Mouse (Mus musculus): ENCODE results near the gene Slc38a2.
A peak's percentile ranks its signal among the peaks of the same experiment; 100 is the strongest.

Slc38a2 gene

DNA sequence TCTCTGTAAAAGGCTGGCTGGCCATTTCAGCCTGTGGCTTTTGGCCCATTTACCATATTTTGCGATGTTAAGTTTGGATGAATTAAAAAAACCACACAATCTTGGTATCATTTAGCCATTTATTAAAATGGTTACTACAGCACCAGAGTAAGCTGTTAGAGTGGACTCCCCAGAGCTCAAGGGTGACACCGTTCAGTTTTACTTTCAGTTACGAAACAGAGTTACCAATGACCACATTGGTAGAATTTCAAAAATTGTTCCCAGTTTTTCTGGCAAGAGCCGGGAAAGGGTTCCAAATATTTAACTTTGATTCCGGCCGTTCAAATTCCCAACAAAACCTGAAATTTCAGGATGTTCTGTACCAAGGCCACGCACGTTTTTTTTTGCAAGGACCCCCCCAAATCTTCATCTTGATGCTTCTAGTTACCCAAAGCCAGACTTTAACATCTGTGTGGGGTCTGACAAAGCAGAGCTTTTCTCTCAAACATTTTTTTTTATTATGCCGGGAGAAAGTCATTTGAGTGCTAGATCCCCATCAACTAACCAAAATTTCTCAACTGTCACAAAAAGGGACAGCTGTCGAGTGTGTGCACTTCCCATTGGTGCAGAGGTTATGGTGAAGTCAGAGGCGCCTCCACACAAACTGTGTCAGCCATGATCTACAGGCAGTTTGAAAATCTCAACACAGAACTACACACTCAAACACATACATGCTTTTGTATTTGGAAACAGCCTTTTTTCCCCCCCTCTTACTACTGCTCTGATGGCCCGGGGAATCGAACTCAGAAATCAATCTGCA is 2.8 kb downstream of the Slc38a2 start:
- no peak for DNase-seq (ENCODE audit: low spot score in 2 of 2)

DNA sequence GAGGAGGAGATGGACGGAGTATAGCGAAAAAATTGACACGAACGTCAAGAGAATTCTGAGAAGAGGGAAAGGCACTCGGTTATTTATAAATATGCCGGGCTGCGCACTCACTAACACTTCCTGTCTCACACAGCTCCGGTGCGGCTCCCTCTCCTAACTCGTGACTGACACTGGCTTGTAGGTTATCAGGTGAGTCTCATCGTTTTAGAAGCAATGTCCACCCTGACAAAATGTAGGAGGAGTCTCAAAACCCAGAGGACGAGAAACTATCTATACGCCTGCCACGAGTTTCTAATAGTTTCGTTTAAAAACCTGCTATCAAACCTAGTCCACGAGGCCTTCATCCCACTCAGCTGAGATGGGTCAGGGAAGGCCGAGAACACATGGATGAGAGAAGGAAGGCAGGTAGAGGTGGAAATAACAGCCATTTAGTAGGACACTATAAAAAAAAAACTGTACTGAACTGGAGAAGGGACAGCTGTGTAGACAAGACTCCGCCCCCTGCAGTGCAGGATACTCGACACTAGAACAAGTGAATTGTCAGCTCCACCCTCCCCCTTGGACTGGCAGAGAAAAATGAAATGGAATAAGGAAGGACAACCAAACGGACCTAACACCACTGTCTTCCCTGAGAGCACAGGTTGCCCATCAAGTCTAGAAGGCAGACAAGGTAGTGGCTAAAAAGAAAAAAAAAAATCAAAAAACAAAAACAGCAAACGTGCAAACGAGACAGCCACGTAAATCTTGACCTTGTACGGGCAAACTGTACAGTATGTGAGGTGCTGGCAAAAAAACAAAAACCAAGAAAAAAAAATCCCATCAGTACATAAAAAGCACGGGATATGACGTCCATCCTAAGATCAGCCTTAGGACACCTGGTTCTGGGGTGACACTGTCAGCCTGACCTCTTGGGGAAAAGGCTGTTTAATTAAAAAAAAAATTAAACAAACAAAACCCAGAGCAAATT is 3.8 kb downstream of the Slc38a2 start:
- no peak for DNase-seq (ENCODE audit: low spot score in 2 of 2)

DNA sequence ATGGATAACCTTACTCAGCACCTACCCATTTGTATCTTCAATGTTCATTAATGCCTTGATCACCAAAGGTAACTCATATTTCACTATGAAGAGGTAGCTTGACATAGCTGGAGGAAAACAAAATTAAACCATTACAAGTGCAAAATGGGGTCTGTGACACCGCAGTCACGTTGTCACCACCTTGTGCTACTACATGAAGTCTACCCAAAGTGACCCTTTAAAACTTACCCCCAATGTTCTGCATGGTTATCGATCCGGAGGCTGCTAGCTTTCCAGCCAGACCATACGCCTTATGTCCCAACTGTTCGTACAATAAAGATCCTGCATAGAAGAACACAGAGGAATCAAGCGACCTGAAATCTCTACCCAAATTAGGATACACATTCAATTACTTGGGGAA is 4.5 kb downstream of the Slc38a2 start:
- DNase-seq (ENCODE audit: low spot score in 2 of 2) = no peak

DNA sequence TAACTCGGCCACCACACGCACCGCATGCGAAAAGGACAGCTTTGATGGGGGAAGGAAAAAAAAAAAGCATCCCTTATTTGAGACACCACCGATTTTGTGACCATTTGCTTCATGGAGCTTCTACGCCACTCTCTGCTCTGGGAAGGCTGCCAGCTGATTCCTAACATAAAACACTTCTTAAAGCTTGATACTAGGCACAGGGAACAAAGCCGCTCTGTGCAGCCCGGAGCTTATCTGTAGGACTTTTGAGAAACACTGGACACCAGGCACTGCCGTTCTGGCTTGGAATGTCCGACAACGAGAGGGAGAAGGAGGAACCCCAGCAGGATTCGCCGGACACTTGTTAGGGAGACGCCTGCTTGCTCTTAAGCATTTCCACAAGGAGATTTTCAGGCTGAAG is 5.8 kb downstream of the Slc38a2 start:
- no peak for DNase-seq (ENCODE audit: low spot score in 2 of 2)

DNA sequence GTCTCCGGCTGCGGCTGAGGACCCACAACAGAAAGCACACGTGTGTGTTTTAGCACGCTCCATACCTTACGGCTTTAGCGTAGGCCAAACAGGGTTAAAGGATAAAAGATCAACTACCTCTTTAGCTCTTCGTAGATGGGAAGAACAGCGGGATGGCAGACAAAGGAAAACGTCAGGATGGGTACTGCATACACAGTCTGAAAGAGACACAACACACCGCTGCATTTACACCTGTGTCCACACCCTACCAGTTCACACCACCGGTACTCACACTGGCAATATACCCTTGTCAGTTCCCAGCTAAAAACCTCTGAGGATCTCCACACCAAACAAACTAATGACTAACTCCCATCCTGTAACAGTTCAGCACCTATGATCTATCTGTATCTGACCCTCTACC is 7.1 kb downstream of the Slc38a2 start:
- DNase-seq (ENCODE audit: low spot score in 2 of 2) = no peak

DNA sequence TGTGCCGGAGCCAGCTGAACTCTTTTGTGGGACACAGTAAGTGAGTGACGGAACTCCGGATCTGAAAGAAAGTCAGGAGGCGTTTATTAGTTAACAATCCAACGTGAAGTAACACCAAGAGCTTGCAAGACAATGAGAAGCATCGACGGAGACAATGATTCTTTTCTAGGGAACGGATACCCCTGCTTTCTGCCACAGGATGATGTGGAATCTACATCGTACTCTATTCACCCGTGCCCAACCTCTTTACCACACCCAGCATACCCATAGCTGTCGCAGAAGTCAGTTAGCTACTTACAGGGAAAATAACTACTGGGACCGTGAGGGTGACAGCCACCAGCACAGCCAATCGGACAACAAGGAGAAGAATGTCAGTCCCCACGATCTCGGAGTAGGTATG is 8.1 kb downstream of the Slc38a2 start:
- no peak for DNase-seq (ENCODE audit: low spot score in 2 of 2)

DNA sequence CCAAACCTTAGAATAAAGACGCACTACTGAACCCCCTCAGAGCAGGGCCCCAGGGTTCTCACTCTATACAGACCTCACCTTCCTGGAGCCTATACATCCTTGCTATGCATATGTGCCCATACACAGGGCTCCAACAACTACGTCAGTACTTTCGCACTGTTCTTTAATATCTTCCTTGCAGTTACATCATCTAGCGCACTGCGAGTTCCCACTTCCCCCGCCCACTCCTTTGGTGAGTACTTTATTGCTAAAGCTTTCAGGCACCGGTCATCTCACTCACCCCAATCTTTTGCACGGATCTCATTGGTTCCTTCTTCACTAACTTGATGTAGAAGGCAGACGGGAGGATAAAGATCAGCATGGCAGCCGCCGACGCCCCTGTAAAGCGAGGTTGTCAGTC is 8.7 kb downstream of the Slc38a2 start:
- no peak for DNase-seq (ENCODE audit: low spot score in 2 of 2)

DNA sequence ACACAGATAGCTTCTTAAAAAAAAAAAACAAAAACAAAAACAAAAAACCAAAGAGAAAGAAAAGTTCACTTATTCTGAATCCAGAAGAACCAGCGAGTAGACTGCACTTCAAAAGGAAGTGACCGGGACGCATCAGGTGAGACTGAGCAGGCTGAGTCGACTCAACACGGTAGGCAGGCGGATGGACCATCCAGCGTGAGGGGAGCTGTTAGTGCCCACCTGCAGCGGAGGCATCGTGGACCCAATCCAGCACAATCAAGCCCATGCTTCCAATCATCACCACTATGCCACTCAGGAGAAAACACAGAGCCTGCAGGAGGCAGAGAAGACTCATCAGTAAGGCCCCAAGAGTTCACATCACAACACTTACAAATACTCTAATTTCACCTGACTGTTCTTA is 9.6 kb downstream of the Slc38a2 start:
- DNase-seq (ENCODE audit: low spot score in 2 of 2) = no peak

DNA sequence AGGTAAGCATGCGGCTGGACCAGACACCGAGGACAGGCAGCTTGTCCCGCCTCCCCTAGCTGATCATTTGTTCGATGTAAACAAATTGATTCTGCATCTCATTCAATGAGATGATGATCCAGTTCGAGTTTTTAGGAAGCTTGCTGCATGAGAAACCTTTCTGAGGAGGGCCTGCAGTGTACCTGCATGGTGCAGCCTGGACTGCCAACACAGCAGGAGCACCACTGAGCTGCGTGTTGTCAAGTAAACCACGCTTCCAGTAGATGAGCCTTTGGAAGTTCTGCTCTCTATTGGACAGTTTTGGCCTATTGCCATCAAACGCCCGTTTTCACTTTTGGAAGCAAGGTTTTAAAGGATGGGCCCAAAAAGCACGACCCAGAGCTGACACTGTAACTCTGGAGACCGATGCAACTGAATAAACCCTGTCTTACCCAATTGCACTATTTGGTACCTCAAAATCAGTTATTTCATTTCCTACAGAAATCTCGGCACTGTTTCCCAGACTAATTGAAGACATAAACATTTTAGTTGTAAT is 10.7 kb downstream of the Slc38a2 start:
- DNase-seq (ENCODE audit: low spot score in 2 of 2) = peak in 1 of 2 experiments; percentile 52

DNA sequence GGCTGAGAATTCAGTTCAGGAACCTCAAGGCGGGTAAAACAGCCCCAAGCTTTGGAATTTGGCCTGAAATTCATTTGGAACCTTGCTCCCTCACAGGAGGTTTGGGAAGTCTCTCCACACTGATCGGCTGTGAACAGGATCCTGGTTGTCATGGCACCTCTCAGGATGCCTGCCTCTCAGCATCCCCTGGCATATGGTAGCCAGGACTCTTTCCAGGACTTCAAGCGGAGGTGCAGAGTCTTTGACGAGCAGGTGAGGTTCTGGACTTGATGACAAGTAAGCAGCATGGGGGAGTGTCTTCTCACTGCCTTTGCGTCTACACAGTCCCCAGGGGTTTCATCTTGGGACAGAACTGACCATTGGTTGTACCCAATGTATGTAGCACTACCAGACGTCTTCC is 11.5 kb downstream of the Slc38a2 start:
- no peak for DNase-seq (ENCODE audit: low spot score in 2 of 2)

DNA sequence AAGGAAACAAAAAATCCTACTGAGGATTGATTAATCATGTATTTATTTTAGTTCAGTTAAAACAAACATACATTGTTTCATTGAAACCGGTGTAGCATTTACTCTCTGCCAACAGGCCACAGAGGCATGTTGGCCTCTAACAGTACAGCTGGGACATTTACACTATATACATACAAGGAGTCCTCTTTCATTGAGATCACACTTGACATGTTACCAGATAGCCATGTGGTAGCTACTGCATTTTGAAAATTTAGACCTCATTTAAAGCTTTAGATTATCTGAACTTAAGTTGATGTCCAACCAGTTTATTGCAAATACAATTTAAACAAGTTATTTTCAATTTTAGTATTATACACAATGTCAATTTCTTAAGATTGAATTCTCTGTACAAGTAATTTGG is 12.2 kb downstream of the Slc38a2 start:
- DNase-seq (ENCODE audit: low spot score in 2 of 2) = no peak

DNA sequence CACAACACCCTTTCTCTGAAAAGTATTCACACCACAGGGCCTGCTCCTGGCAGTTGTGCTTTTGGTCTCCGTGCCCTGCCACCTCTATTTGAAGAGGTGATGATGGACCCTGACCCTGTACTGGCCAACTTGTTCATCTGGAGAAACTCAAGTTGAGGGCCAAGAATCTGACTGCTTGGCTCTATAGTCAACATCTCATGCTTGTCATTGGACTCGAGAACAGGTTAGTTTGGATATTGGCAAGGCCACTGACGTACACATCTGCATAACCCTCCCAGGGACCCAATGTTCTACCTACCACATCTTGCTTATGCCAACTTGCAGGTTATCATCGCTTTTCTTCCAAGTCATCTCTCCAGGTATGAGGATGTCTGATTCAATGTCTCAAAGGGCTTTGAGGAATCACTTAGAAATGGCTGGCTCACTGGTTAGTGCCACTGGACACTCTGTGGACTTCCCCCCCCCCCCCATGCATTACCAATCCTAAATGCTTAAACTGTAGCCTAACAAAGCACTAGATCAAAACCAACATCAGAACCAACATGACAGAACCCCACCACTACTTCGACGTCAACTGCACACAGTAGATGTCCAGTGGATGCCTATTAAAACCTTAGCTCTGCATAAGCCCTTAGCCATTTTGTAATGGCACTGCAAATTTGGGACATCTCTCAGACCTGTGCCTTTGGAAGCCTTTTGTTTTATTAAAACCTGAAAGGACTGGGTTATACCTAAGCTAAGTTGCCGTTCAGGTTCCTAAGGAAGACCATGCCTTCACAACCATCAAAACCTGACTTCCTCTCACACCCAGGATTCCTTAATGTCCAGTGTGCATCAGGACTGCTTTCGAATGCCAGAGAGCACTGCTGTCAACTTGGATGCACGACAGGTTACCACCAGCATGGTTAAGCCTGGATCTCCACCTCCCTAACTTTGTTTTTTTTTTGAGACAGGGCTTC is 13.1 kb downstream of the Slc38a2 start:
- DNase-seq (ENCODE audit: low spot score in 2 of 2) = peak in 1 of 2 experiments; percentile 47

DNA sequence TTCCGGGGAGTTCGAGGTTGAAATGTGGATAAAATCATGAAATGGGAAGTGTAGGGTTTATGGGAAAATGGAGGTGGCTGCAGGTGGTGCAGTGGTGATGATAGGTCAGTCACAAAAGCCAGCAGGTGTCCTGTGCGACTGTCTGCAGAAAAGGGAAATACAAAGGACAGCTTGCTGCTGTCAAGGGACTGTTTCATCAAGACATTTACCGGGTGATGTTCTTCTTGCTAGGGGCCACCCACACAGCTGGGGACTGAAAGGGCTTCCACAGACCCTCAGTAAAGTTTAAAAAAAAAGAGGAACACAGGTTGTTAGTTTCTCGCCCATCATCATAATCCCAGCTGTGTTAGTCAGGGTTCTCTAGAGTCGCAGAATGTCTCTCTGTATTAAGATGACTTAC is 14.3 kb downstream of the Slc38a2 start:
- DNase-seq (ENCODE audit: low spot score in 2 of 2) = peak in 1 of 2 experiments; percentile 10

DNA sequence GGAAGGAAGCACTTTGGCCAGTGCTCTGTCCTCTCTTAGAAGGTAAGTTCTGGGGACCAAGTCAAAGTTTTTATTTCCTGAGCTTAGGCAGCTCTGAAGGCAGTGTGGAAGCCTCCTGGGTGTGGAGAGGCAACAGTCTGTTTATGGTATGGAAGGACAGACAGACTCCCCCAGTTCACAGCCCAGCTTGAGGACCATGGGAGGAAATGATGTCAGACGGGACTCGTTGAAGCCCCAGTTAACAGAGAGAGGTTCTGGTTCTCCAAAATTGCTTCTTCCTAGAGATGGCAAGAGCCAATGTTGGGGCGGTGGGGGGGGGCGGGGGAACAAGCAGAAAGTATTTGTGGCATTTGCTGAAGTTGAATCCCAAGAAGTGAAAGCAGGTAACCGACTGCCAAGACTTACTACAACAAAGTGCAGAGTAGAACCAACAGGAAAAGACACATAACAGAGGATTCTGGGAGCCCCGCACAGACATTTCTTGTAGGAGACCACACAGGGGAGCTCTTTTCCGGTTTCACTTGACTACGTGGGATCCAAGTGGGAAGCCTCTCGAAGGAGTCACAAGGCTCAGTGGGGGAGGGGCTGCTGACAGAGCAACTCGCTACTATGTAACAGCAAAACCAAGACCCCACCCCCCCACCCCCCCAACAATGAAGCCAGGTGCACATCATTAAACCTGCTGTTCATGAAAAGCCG is 15.2 kb downstream of the Slc38a2 start:
- peak; percentile 50 to 63 for DNase-seq (ENCODE audit: low spot score in 2 of 2)

DNA sequence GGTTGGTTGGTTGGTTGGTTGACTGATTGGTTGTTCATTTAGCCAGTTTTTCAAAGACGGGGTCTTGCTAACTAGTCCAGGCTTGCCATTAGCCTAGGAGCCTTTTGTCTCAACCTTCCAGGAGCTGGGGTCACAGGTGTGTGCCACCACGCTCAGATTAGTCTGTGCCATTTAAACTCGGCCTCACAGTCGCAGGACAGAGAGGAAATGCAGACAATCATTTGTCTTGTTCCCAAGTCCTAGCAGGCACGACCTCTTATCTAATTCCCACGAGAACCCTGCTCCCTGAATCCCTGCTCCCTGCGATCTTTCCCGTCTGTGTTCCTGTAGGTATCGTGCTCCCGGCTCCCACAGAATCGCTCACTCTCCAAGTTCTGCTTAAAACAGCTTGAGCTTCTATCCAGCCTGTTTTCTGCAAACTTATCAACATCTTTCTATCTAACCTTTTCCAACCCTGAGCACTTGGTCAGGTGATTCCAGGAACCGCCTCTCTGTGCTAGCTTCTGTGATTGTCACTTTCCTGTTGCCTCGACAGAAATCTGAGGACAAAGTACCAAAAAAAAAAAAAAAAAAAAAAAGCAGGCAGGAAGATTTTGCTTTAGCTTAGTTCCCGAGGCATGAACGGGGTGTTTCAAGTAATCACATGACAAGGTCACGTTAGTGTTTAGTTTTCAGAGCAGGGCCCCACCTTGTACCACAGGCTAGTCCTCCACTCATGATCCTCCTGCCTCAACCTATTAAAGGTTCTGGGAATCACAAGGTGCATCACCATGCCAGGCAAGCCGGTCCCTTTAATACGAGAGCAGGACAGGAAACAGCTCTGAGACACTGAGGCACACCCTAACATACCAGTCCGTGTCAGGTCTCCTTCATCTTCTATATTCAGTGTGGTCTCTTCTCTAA is 20.4 kb downstream of the Slc38a2 start:
- DNase-seq (ENCODE audit: low spot score in 2 of 2) = peak in 1 of 2 experiments; percentile 22

DNA sequence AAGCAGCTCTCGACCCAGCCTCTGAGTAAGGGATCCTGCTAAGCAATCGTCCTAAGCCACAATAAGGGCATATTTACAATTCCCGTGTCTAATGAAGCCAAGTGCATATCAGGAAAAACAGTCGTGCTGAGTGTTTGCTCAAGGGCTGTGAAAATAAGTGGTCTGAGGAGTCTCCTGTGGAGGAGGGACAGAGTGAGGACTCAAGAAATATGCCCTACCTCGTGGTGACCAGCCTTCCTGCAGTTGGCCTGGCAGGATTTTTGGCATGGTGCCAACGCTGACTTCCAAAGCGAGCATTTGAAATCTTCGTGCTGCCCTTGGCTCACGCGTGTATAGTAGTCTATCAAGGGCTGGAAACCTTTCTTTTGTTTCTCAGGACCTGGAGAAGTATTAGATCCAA is 23.0 kb downstream of the Slc38a2 start:
- DNase-seq (ENCODE audit: low spot score in 2 of 2) = peak in 1 of 2 experiments; percentile 59

DNA sequence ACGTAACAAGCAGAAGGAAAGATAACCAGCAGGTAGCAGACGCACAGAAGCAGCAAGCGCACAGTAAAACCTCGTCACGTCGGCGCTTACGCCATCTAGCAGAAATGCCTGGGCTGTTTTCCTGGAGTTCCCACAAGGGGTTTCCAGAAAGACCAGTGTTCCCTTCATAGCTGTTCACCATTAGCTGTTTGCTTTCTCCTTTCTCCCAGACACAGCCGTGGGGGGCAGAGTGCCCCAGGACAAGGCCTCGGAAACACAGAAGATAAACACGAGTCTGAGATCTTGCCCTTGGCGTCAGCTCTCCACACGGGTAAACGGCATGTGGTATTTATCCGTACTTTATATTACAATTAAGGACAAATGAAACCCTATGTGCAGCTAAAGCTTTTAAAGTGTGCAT is 23.8 kb downstream of the Slc38a2 start:
- DNase-seq (ENCODE audit: low spot score in 2 of 2) = peak in 1 of 2 experiments; percentile 52

DNA sequence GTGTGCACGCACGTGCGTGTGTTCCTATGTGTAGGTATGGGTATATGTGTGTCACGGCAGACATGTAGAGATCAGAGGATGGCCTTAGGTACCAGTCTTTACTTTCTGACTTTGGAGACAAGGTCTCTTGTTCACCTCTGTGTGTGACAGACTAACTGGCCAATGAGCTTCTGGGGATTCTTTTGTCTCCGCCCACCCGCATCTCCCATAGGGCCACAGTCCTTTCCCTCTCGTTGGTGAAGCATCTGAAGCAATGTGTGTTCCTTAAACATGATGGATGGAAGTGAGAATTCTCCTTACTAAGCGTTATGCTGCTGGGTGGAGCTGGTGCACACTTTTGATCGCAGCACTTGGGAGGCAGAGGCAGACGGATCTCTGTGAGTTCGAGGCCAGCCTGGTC is 24.5 kb downstream of the Slc38a2 start:
- DNase-seq (ENCODE audit: low spot score in 2 of 2) = peak in 1 of 2 experiments; percentile 54

DNA sequence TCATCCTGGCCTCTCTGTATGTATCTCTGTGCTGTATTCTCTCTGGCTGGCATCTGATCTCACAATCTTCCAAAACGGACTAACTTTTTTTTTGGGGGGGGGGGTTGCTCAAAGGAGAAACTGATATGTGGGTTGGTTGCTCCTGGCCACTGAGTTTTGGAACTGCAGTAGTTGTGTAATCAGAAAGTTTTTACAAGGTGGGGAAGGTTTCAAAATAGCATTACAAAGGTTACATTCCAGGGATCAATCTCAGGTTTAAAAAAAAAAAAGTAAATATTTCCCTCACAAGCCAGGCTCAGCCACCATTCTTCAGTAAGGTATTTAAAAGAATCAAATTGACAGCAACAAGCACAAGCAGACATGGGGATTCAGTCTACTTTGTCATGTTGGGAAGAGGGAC is 25.4 kb downstream of the Slc38a2 start:
- no peak for DNase-seq (ENCODE audit: low spot score in 2 of 2)

DNA sequence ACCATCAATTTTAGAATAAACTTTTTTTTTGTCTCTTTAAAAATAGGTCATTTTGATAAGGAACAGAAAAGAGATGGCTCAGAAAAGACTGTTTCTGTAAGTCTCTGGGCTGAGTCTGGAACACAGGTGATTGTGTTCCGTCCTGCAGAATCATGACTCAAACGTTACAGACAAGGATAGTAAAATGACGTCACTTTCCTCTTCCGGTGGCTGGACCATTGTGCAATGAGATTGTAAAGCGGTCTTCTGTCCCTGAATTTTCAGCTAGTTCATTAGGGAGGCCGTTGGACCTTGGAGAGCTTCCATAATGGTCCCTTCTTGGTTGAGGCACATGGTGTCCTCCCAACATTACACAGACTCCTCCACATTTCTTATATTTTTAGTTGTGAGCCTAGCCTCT is 29.8 kb downstream of the Slc38a2 start:
- DNase-seq (ENCODE audit: low spot score in 2 of 2) = no peak
